Mouse (Mus musculus) C2C12 (cell line): ENCODE measurements around the gene Ehd2. TPM values are rescaled to one million over a fixed set of nuclear protein-coding genes. Genes with fewer than 3 reads are reported as not detected.

Experiments
- H3K27me3 ChIP-seq: one replicate; pipeline ENCODE4 v1.6.1; 2011; ENCODE audit not compliant: control insufficient read depth, insufficient read depth, insufficient read length
- H3K36me3 ChIP-seq: one replicate; pipeline ENCODE4 v1.6.1; 2011; ENCODE audit not compliant: control insufficient read depth, insufficient read depth
- H3K4me3 ChIP-seq: one replicate; pipeline ENCODE4 v1.5.1; 2011; ENCODE audit warnings: mild to moderate bottlenecking, control low read depth; ENCODE audit not compliant: poor library complexity, insufficient read depth, severe bottlenecking
- H3K79me2 ChIP-seq: one replicate; pipeline ENCODE4 v1.6.1; 2011; ENCODE audit not compliant: control insufficient read depth, insufficient read depth
- H3K79me3 ChIP-seq: one replicate; pipeline ENCODE4 v1.6.1; 2011; ENCODE audit warnings: low read depth, control low read depth
- H3ac ChIP-seq: one replicate; pipeline ENCODE3; 2011; ENCODE audit warnings: low read depth; ENCODE audit not compliant: control insufficient read depth, insufficient read length
- CEBPB ChIP-seq: IDR thresholded peaks from one replicate; pipeline ENCODE4 v1.6.1; 2011; ENCODE audit warnings: low read depth, mild to moderate bottlenecking, control low read depth, moderate library complexity
- CTCF ChIP-seq: IDR thresholded peaks from one replicate; pipeline ENCODE4 v1.5.1; 2011; ENCODE audit not compliant: control insufficient read depth, insufficient read depth, insufficient read length
- FOSL1 ChIP-seq: IDR thresholded peaks from one replicate; pipeline ENCODE4 v1.8.0; 2011; ENCODE audit warnings: mild to moderate bottlenecking, low read length; ENCODE audit not compliant: poor library complexity, insufficient read depth, severe bottlenecking
- MAX ChIP-seq: IDR thresholded peaks from one replicate; pipeline ENCODE4 v1.6.1; 2011; ENCODE audit warnings: mild to moderate bottlenecking, control low read depth
- MYOD1 ChIP-seq: IDR thresholded peaks from one replicate; pipeline ENCODE4 v1.6.1; 2011; ENCODE audit warnings: low read depth; ENCODE audit not compliant: control insufficient read depth, insufficient read length
- MYOG ChIP-seq: IDR thresholded peaks from one replicate; pipeline ENCODE4 v1.6.1; 2011; ENCODE audit not compliant: control insufficient read depth, insufficient read length; ENCODE audit errors: extremely low read depth
- USF1 ChIP-seq: IDR thresholded peaks from one replicate; pipeline ENCODE4 v1.6.1; 2011; ENCODE audit warnings: low read depth, mild to moderate bottlenecking, control low read depth, moderate library complexity
- polyA plus RNA-seq: library from polyadenylated mRNA; unstranded; fragments of >200 nt; fragmentation: generic; extraction: Trizol; gene quantifications from one replicate; pipeline ENCODE4 v1.2.1, GENCODE M21; 2012; ENCODE audit warnings: missing spikeins

Gene Ehd2
- polyA plus RNA-seq, 1 experiment: 98.7 TPM

- H3ac ChIP-seq: no peak overlapping the region
- H3K79me3 ChIP-seq: peaks cover 8% of the 10 kb centered on the region
- no peak overlapping the region for H3K4me3 ChIP-seq
- no peaks in the 10 kb centered on the region for H3K36me3 ChIP-seq
- no peak for TF ChIP-seq MYOD1
- TF ChIP-seq CEBPB: no peak
- TF ChIP-seq CTCF: no peak
- no peak for TF ChIP-seq MYOG
- TF ChIP-seq MAX: no peak
- H3K27me3 ChIP-seq: no peaks in the 10 kb centered on the region
- H3K79me2 ChIP-seq: peaks cover 47% of the 10 kb centered on the region
Measured at GRCm38 (mm10) chr7:16002171-16002570, 34.8 kb upstream of the Ehd2 start.

GRCm38 (mm10) chr7:16001691-16002090 lies 34.3 kb upstream of the Ehd2 start:
- H3K36me3 ChIP-seq: no peaks in the 10 kb centered on the region
- H3K79me2 ChIP-seq: peaks cover 43% of the 10 kb centered on the region
- peaks cover 8% of the 10 kb centered on the region for H3K79me3 ChIP-seq
- TF ChIP-seq MAX (no peak), MYOG (no peak), MYOD1 (no peak), CEBPB (no peak), CTCF (no peak)
- no peak overlapping the region for H3ac ChIP-seq
- H3K27me3 ChIP-seq: no peaks in the 10 kb centered on the region
- no peak overlapping the region for H3K4me3 ChIP-seq

DNA sequence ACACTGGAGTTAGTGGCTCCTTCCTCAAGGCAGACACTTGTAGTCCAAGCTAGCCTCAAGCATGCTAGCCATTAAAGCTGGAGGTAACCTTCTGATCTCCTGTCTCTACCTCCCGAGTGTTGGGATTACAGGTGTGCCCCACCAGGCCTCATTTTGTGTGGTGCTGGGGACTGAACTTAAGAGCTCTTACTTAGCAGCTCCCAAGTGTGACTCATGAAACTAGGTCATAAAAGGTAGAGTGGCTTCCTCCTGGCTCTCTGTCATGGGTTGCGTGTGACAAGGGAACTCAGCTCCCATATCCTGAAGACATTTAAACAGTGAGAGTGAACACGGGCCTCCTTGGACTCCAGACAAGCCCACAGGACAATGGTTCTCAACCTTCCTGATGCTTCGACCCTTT lies 26.4 kb upstream of the Ehd2 start:
- no peak overlapping the region for H3ac ChIP-seq
- H3K4me3 ChIP-seq: no peak overlapping the region
- H3K36me3 ChIP-seq: peaks cover 3% of the 10 kb centered on the region
- no peak for TF ChIP-seq CTCF
- TF ChIP-seq MAX: no peak
- no peak for TF ChIP-seq CEBPB
- TF ChIP-seq MYOG: no peak
- TF ChIP-seq MYOD1: no peak
- no peaks in the 10 kb centered on the region for H3K79me2 ChIP-seq
- H3K27me3 ChIP-seq: no peaks in the 10 kb centered on the region
- H3K79me3 ChIP-seq: no peaks in the 10 kb centered on the region

DNA sequence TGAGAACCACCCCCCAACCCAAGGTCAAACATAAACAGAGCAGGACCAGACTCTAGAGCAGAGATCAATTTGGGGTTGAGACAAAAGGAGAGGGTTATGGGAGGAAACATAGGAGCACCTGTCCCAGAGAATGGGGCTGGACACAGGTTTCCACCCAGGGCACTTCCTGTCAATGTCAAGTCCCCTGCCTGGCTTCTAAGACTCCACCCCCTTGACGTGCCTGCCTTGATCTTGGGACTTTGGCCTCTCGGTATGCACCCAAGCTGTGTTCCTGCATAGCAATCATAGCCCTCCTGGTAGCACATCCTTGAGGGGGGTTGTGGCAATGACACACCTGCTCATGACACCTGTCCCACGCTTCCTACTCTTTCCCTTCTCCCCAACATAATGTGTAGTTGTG lies 25.8 kb upstream of the Ehd2 start:
- no peak for TF ChIP-seq MYOG
- TF ChIP-seq MYOD1: no peak
- H3K79me2 ChIP-seq: no peaks in the 10 kb centered on the region
- H3K4me3 ChIP-seq: no peak overlapping the region
- no peaks in the 10 kb centered on the region for H3K79me3 ChIP-seq
- H3K36me3 ChIP-seq: peaks cover 3% of the 10 kb centered on the region
- H3K27me3 ChIP-seq: no peaks in the 10 kb centered on the region
- H3ac ChIP-seq: no peak overlapping the region

DNA sequence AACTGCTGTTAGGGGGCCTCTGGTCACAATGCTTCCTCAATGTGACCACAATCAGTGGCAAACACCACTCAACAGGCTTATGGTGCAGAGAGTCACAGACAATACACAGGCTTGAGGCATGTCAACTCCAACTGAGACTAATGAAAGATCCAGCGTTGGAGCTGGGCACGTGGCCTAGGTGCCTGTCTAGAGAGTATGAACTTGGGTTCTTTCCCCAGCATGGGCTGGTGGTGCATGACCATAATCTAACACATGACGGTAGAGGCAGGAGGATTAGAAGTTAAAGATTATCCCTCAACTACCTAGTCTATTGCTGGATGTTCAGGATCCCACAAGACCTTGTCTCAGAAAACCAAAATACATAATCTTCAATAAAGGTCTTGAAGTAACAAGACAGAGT lies 24.4 kb upstream of the Ehd2 start:
- Histone ChIP-seq H3ac (no peak overlapping the region), H3K79me2 (no peaks in the 10 kb centered on the region), H3K27me3 (no peaks in the 10 kb centered on the region), H3K79me3 (no peaks in the 10 kb centered on the region), H3K36me3 (peaks cover 3% of the 10 kb centered on the region), H3K4me3 (no peak overlapping the region)
- TF ChIP-seq MYOG: no peak
- TF ChIP-seq MAX: no peak
- no peak for TF ChIP-seq USF1
- TF ChIP-seq CEBPB: no peak
- no peak for TF ChIP-seq CTCF
- TF ChIP-seq MYOD1: no peak
- no peak for TF ChIP-seq FOSL1

DNA sequence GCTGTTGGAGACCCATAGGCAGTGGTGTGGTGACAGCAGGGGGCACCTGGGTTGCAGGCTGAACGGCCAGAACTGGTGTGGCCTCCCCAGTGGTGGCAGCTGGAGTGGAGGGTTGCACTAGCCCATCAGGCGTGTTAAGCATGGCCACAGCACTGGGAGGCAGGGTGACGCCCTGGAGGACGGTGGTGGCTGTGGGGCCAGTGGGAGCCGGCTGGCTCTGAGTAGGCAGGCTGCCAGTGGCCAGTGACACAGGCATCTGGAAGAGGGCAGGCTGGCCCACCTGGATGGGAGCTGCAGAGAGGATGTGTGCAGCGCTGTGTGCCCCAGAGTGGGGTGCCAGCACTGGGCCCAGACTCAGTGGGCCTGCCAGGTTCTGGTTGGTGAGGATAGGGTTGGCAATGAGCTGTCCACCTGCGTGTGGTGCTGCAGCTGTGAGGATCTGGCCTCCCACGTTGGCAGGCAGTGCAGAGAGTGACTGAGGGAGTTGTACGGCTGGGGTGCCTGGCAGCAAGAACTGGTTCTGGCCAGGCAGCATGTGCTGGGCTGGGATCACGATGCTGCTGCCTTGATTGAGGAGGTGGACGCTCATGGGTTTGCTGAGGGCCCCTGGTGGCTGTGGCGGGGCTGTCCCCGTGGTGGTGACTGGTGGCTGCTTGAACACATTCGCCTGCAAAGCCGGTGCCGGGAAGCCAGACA lies 20.4 kb upstream of the Ehd2 start:
- no peaks in the 10 kb centered on the region for H3K79me2 ChIP-seq
- no peak overlapping the region for H3K4me3 ChIP-seq
- H3K27me3 ChIP-seq: no peaks in the 10 kb centered on the region
- no peaks in the 10 kb centered on the region for H3K79me3 ChIP-seq
- no peak overlapping the region for H3ac ChIP-seq
- TF ChIP-seq CTCF (no peak), USF1 (no peak), MYOD1 (no peak), MAX (no peak), MYOG (no peak), FOSL1 (no peak), CEBPB (no peak)
- no peaks in the 10 kb centered on the region for H3K36me3 ChIP-seq
